ENCODE assay signal across 8 mouse cellular contexts in the genomic region with DNA sequence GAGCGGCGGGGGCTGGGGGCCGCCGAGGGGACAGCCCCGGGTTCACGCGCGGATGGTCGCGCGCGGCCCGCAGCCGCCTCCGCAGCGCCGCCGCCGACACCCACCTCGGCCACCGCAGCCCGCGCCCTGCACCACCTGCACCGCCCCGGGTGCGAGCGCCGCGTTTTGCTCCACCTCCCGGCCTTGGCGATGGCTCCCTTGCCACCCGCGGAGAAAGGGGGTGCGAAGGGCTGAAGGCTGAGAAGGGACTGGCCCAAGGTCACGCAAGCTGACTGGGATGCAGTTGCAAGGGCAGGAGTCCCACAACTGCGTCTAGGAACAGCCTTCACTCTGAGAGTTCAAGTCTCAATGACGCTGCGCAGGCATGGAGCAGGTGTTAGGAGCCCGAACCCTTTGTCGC. TPM values are rescaled to one million over a fixed set of nuclear protein-coding genes. Genes with fewer than 3 reads are reported as not detected.
DNase-seq lines count a peak whose midpoint lies in the region; ATAC-seq and TF ChIP-seq lines count a peak whose summit lies in the region.

No protein-coding gene starts in this region.

- H3K4me3 ChIP-seq in gastrocnemius, adult 2 months = peak overlapping the region; percentile 69
- peak overlapping the region; percentile 21 for H3K4me3 ChIP-seq in C2C12 (ENCODE audit: insufficient read depth, poor library complexity, severe bottlenecking)
- H3K4me3 ChIP-seq in hindbrain, embryonic 14.5 days (replicated peaks; ENCODE audit: low read length) = peak overlapping the region; percentile 58
- H3K4me3 ChIP-seq in liver, postnatal 0 days (ENCODE audit: low read depth, low read length) = peak overlapping the region; percentile 54
- peak overlapping the region; percentile 29 for H3K4me3 ChIP-seq in stomach, embryonic 14.5 days (ENCODE audit: low read depth, low read length)

- peaks cover 18% of the 10 kb centered on the region for H3K4me1 ChIP-seq in hindbrain, embryonic 14.5 days (replicated peaks; ENCODE audit: control insufficient read depth, insufficient read depth, low read length)
- peaks cover 13% of the 10 kb centered on the region for H3K4me1 ChIP-seq in liver, postnatal 0 days (ENCODE audit: insufficient read depth)
- H3K4me1 ChIP-seq in stomach, embryonic 14.5 days (ENCODE audit: control insufficient read depth, insufficient read depth, low read length) = peaks cover 21% of the 10 kb centered on the region

- no peak overlapping the region for H3K27ac ChIP-seq in gastrocnemius, adult 2 months
- H3K27ac ChIP-seq in hindbrain, embryonic 14.5 days = peak overlapping the region; percentile 56; the same call in 1 of the 2 replicates
- H3K27ac ChIP-seq in liver, postnatal 0 days (ENCODE audit: low read depth) = peak overlapping the region; percentile 55; the same call in 1 of the 2 replicates
- H3K27ac ChIP-seq in stomach, embryonic 14.5 days (ENCODE audit: low read length) = peak overlapping the region; percentile 95

- H3ac ChIP-seq in C2C12 (ENCODE audit: control insufficient read depth, insufficient read length, low read depth) = peak overlapping the region; percentile 47

- intact Hi-C loops in gastrocnemius, adult 2 months (cut with DNase I) = no loop called here

- no peaks in the 10 kb centered on the region for H3K27me3 ChIP-seq in C2C12 (ENCODE audit: control insufficient read depth, insufficient read depth, insufficient read length)
- H3K27me3 ChIP-seq in hindbrain, embryonic 14.5 days (ENCODE audit: control insufficient read depth, insufficient read depth, low read length) = no peaks in the 10 kb centered on the region
- H3K27me3 ChIP-seq in liver, postnatal 0 days (ENCODE audit: insufficient read depth, low read length) = no peaks in the 10 kb centered on the region
- H3K27me3 ChIP-seq in stomach, embryonic 14.5 days (ENCODE audit: control insufficient read depth, insufficient read depth, low read length) = no peaks in the 10 kb centered on the region

- H3K79me2 ChIP-seq in C2C12 (ENCODE audit: control insufficient read depth, insufficient read depth) = no peaks in the 10 kb centered on the region

- H3K9me3 ChIP-seq in hindbrain, embryonic 14.5 days (ENCODE audit: control insufficient read depth, low read length) = no peaks in the 10 kb centered on the region
- no peaks in the 10 kb centered on the region for H3K9me3 ChIP-seq in liver, postnatal 0 days (ENCODE audit: low read length)
- no peaks in the 10 kb centered on the region for H3K9me3 ChIP-seq in stomach, embryonic 14.5 days (ENCODE audit: control insufficient read depth, low read depth, low read length)

- H3K36me3 ChIP-seq in C2C12 (ENCODE audit: control insufficient read depth, insufficient read depth) = no peaks in the 10 kb centered on the region
- 0 out of 2 replicates have a peak, but pooled peaks cover 3% of the 10 kb centered on the region for H3K36me3 ChIP-seq in hindbrain, embryonic 14.5 days (replicated peaks; ENCODE audit: control insufficient read depth, insufficient read depth)
- no peaks in the 10 kb centered on the region for H3K36me3 ChIP-seq in liver, postnatal 0 days (replicated peaks; ENCODE audit: insufficient read depth, low read length)
- H3K36me3 ChIP-seq in stomach, embryonic 14.5 days (ENCODE audit: control insufficient read depth, insufficient read depth, low read length) = peaks cover 5% of the 10 kb centered on the region; the same call in 1 of the 2 replicates

- peak overlapping the region; percentile 97 for H3K4me2 ChIP-seq in hindbrain, embryonic 14.5 days (replicated peaks)
- H3K4me2 ChIP-seq in liver, postnatal 0 days (ENCODE audit: low read depth, low read length) = peak overlapping the region; percentile 98
- H3K4me2 ChIP-seq in stomach, embryonic 14.5 days (replicated peaks; ENCODE audit: low read depth, low read length) = peak overlapping the region; percentile 50

- 5% methylated on average over 23 of the region's 40 CpGs for WGBS in hindbrain, embryonic 14.5 days
- 13% methylated on average over 10 of the region's 40 CpGs for WGBS in liver, postnatal 0 days (ENCODE audit: insufficient replicate concordance)
- WGBS in stomach, embryonic 14.5 days = 2% methylated on average over 26 of the region's 40 CpGs

- peak overlapping the region; percentile 73 for H3K9ac ChIP-seq in hindbrain, embryonic 14.5 days
- peak overlapping the region; percentile 62 for H3K9ac ChIP-seq in liver, postnatal 0 days (replicated peaks)
- H3K9ac ChIP-seq in stomach, embryonic 14.5 days (replicated peaks; ENCODE audit: low read depth, low read length) = peak overlapping the region; percentile 69

- H3K79me3 ChIP-seq in C2C12 (ENCODE audit: low read depth) = no peaks in the 10 kb centered on the region

- TF ChIP-seq EP300 in liver, postnatal 0 days (IDR thresholded peaks at IDR 0.05; ENCODE audit: low read depth) = no peak

- TF ChIP-seq CTCF in gastrocnemius, adult 2 months (IDR thresholded peaks at IDR 0.05) = no peak
- TF ChIP-seq CTCF in C2C12 (IDR thresholded peaks at IDR 0.05; ENCODE audit: control insufficient read depth, insufficient read depth, insufficient read length) = no peak
- no peak for TF ChIP-seq CTCF in liver, postnatal 0 days (IDR thresholded peaks at IDR 0.05; ENCODE audit: low read depth)

- no peak for DNase-seq in gastrocnemius, adult 2 months
- no peak for DNase-seq in gastrocnemius, postnatal 25 days
- no peak for DNase-seq in hindbrain, embryonic 14.5 days (ENCODE audit: low spot score)
- peak; percentile 37 for DNase-seq in liver, postnatal 0 days
- no peak for DNase-seq in T-cell, adult 2 months (ENCODE audit: low spot score)

- peak; percentile 13; the same call in 1 of the 2 replicates for ATAC-seq in common myeloid progenitor, adult 5-6 weeks (replicated peaks; ENCODE audit: low read depth, poor library complexity, severe bottlenecking)
- peak; percentile 17; the same call in 1 of the 2 replicates for ATAC-seq in hindbrain, embryonic 14.5 days (ENCODE audit: low FRiP score)
- peak; percentile 31; the same call in 1 of the 2 replicates for ATAC-seq in liver, postnatal 0 days
- 0 out of 2 replicates have a peak, but pooled peaks have one; percentile 3 for ATAC-seq in stomach, embryonic 14.5 days (ENCODE audit: insufficient number of reproducible peaks, insufficient read depth, low FRiP score, low read depth)

TF ChIP-seq in C2C12, 6 proteins besides CTCF, POLR2A, EP300 and RAD21:
- TF ChIP-seq MYOG (IDR thresholded peaks at IDR 0.05; ENCODE audit: control insufficient read depth, extremely low read depth, insufficient read length) (no peak), FOSL1 (IDR thresholded peaks at IDR 0.05; ENCODE audit: insufficient read depth, low read length, poor library complexity, severe bottlenecking) (no peak), MAX (IDR thresholded peaks at IDR 0.05) (no peak), CEBPB (IDR thresholded peaks at IDR 0.05; ENCODE audit: low read depth) (no peak), USF1 (IDR thresholded peaks at IDR 0.05; ENCODE audit: low read depth) (no peak), MYOD1 (IDR thresholded peaks at IDR 0.05; ENCODE audit: control insufficient read depth, insufficient read length, low read depth) (no peak)
TF ChIP-seq in C2C12: peak in this region for 0.

RNA-seq across cellular contexts. Expression of a gene that starts 30.9 kb away (rescaled TPM):
- under 1 TPM; 0.77 to 0.81 TPM for total RNA-seq in gastrocnemius, adult 2 months (2021)
- 1 to 10 TPM; 1.2 to 1.3 TPM for total RNA-seq in gastrocnemius, postnatal 25 days (2021)
- polyA plus RNA-seq in C2C12 (2012; fragmentation: generic; extraction: Trizol) = 2.7 TPM
- total RNA-seq in common myeloid progenitor, adult 5-6 weeks (2017) = 6.1 and 9.2 TPM in 2 replicates
- 1.8 and 2.5 TPM in 2 replicates for polyA plus RNA-seq in hindbrain, embryonic 14.5 days (2014; fragmentation: Nextera tagmentation; extraction: Ambion mirVana)
- 0.86 and 1.2 TPM in 2 replicates for polyA plus RNA-seq in liver, postnatal 0 days (2015; fragmentation: Nextera tagmentation; extraction: Ambion mirVana)
- polyA plus RNA-seq in stomach, embryonic 14.5 days (2014; fragmentation: Nextera tagmentation; extraction: Ambion mirVana) = 7.6 and 8.0 TPM in 2 replicates
